Mouse (Mus musculus) stomach, embryonic 15.5 days (tissue): ENCODE data around the gene Pnpla7. TPM values are rescaled to one million over a fixed set of nuclear protein-coding genes. Genes with fewer than 3 reads are reported as not detected.
A peak's percentile ranks its signal among the peaks of the same experiment; 100 is the strongest.
"Not testable (repeated sequence)": the region's sequence is repeated elsewhere in the genome, so short reads cannot be mapped to it uniquely, and the experiment has no call there.

ENCODE experiments used
- ATAC-seq: fragments of 200-750 bp; cut with Nextera tagmentation; 2 replicates; pipeline ENCODE4 v1.8.0; 2017; ENCODE audit warnings: low read depth, moderate number of reproducible peaks, moderate TSS enrichment; ENCODE audit not compliant: insufficient read depth, low FRiP score
- H3K27ac ChIP-seq: fragments of 300-500 bp; sonication (generic); 2 replicates; pipeline ENCODE4 v1.5.1; 2015; ENCODE audit warnings: mild to moderate bottlenecking, inconsistent platforms
- H3K27me3 ChIP-seq: fragments of 300-500 bp; sonication (generic); replicated peaks from 2 replicates; pipeline ENCODE4 v1.6.1; 2015; ENCODE audit warnings: inconsistent platforms
- H3K36me3 ChIP-seq: fragments of 300-500 bp; sonication (generic); 2 replicates; pipeline ENCODE4 v1.6.1; 2015; ENCODE audit warnings: inconsistent platforms
- H3K4me1 ChIP-seq: fragments of 300-500 bp; sonication (generic); 2 replicates; pipeline ENCODE4 v1.6.1; 2015; ENCODE audit warnings: inconsistent platforms
- H3K4me2 ChIP-seq: fragments of 300-500 bp; sonication (generic); 2 replicates; pipeline ENCODE4 v1.6.1; 2015; ENCODE audit warnings: mild to moderate bottlenecking, inconsistent platforms
- H3K4me3 ChIP-seq: fragments of 300-500 bp; sonication (generic); replicated peaks from 2 replicates; pipeline ENCODE4 v1.5.1; 2015; ENCODE audit warnings: inconsistent platforms
- H3K9ac ChIP-seq: fragments of 300-500 bp; sonication (generic); 2 replicates; pipeline ENCODE4 v1.6.1; 2015; ENCODE audit warnings: inconsistent platforms
- H3K9me3 ChIP-seq: fragments of 300-500 bp; sonication (generic); 2 replicates; pipeline ENCODE4 v1.6.1; 2016; ENCODE audit warnings: inconsistent platforms
- WGBS: fragments of 180-500 bp; shearing (Covaris S2); methylation state at CpG from one replicate; pipeline ENCODE4 v1.1.7; 2015; 5-methylcytosine and 5-hydroxymethylcytosine counted together
- polyA plus RNA-seq: library from polyadenylated mRNA; unstranded; fragments of >200 nt; fragmentation: Nextera tagmentation; extraction: Ambion mirVana; gene quantifications from 2 replicates; pipeline ENCODE4 v1.2.1, GENCODE M21; 2015

Gene Pnpla7
- 8.6 TPM in 2 replicates for polyA plus RNA-seq

- H3K4me1 ChIP-seq = peaks cover 9% of the 10 kb centered on the region
- peak within 1 kb of the TSS; percentile 97 for H3K27ac ChIP-seq
- H3K4me3 ChIP-seq = peak within 1 kb of the TSS; percentile 80
- peak within 1 kb of the TSS; percentile 99 for H3K4me2 ChIP-seq
- H3K9me3 ChIP-seq = no peaks in the 10 kb centered on the region
- H3K9ac ChIP-seq = peak within 1 kb of the TSS; percentile 56
- under 1% methylated on average over 16 of the region's 16 CpGs for WGBS
- H3K27me3 ChIP-seq = no peaks in the 10 kb centered on the region
- peaks cover 15% of the 10 kb centered on the region for H3K36me3 ChIP-seq
- peak; percentile 71 for ATAC-seq
Observed at GRCm38 (mm10) chr2:24975704-24976297, at the start of gene Pnpla7. Pnpla7 (plus strand) TSS chr2:24976033.

- no peak for ATAC-seq
- WGBS = 76% methylated on average over 9 of the region's 9 CpGs
- Histone ChIP-seq H3K4me2 (no peak overlapping the region), H3K4me3 (no peak overlapping the region), H3K9me3 (no peaks in the 10 kb centered on the region), H3K9ac (no peak overlapping the region), H3K36me3 (0 out of 2 replicates have a peak, but pooled peaks cover 6% of the 10 kb centered on the region), H3K27ac (no peak overlapping the region), H3K4me1 (peaks cover 9% of the 10 kb centered on the region; the same call in 1 of the 2 replicates), H3K27me3 (no peaks in the 10 kb centered on the region)
Observed at GRCm38 (mm10) chr2:24926345-24926964, 49.4 kb upstream of the Pnpla7 start.

- 0 out of 2 replicates have a peak, but pooled peaks cover 6% of the 10 kb centered on the region for H3K36me3 ChIP-seq
- ATAC-seq = no peak
- no peak overlapping the region for H3K9ac ChIP-seq
- no peak overlapping the region for H3K4me2 ChIP-seq
- WGBS = 53% methylated on average over 7 of the region's 7 CpGs
- H3K4me1 ChIP-seq = peaks cover 9% of the 10 kb centered on the region; the same call in 1 of the 2 replicates
- H3K4me3 ChIP-seq = no peak overlapping the region
- H3K27me3 ChIP-seq = no peaks in the 10 kb centered on the region
- no peaks in the 10 kb centered on the region for H3K9me3 ChIP-seq
- peak overlapping the region; percentile 86 for H3K27ac ChIP-seq
Observed at GRCm38 (mm10) chr2:24926965-24927358, 48.9 kb upstream of the Pnpla7 start.

- ATAC-seq = peak; percentile 92
- peak overlapping the region; percentile 30; the same call in 1 of the 2 replicates for H3K4me2 ChIP-seq
- H3K9ac ChIP-seq = no peak overlapping the region
- peak overlapping the region; percentile 86 for H3K27ac ChIP-seq
- no peak overlapping the region for H3K4me3 ChIP-seq
- no peaks in the 10 kb centered on the region for H3K9me3 ChIP-seq
- H3K4me1 ChIP-seq = peaks cover 9% of the 10 kb centered on the region; the same call in 1 of the 2 replicates
- 0 out of 2 replicates have a peak, but pooled peaks cover 6% of the 10 kb centered on the region for H3K36me3 ChIP-seq
- WGBS = 57% methylated on average over 4 of the region's 4 CpGs
- no peaks in the 10 kb centered on the region for H3K27me3 ChIP-seq
Observed at GRCm38 (mm10) chr2:24927810-24928479, 47.9 kb upstream of the Pnpla7 start.

DNA sequence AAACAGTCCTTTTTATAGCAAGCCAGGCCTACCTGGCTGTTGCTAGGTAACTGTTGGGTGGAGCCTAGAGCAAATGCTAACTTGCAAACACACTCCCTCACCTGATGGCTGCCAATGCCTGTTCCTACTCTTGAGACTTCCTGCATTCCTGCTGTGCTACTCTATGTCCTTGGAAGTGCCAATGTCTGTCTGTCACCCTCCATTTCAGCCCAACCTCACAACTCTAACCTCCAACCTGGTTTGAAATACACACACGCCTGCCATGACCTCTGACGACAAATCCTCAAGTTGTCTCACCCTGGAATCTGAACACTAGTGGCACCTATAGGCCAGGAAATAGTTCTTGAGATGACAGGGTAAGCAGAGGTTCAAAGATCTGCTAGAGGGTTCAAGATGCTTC lies 46.7 kb upstream of the Pnpla7 start:
- no peak overlapping the region for H3K4me2 ChIP-seq
- no peaks in the 10 kb centered on the region for H3K27me3 ChIP-seq
- H3K9me3 ChIP-seq = no peaks in the 10 kb centered on the region
- ATAC-seq = peak; percentile 59
- WGBS = 36% methylated on average over 2 of the region's 2 CpGs
- peaks cover 15% of the 10 kb centered on the region; the same call in 1 of the 2 replicates for H3K4me1 ChIP-seq
- H3K27ac ChIP-seq = peak overlapping the region; percentile 86
- no peak overlapping the region for H3K4me3 ChIP-seq
- H3K36me3 ChIP-seq = 0 out of 2 replicates have a peak, but pooled peaks cover 6% of the 10 kb centered on the region
- no peak overlapping the region for H3K9ac ChIP-seq

- WGBS = 82% methylated on average over 5 of the region's 5 CpGs
- H3K4me1 ChIP-seq = peaks cover 19% of the 10 kb centered on the region; the same call in 1 of the 2 replicates
- no peaks in the 10 kb centered on the region for H3K9me3 ChIP-seq
- H3K36me3 ChIP-seq = 0 out of 2 replicates have a peak, but pooled peaks cover 6% of the 10 kb centered on the region
- no peak overlapping the region for H3K4me3 ChIP-seq
- ATAC-seq = no peak
- peak overlapping the region; percentile 86; the same call in 1 of the 2 replicates for H3K27ac ChIP-seq
- no peaks in the 10 kb centered on the region for H3K27me3 ChIP-seq
- no peak overlapping the region for H3K4me2 ChIP-seq
- no peak overlapping the region for H3K9ac ChIP-seq
Observed at GRCm38 (mm10) chr2:24929593-24929992, 46.2 kb upstream of the Pnpla7 start.

DNA sequence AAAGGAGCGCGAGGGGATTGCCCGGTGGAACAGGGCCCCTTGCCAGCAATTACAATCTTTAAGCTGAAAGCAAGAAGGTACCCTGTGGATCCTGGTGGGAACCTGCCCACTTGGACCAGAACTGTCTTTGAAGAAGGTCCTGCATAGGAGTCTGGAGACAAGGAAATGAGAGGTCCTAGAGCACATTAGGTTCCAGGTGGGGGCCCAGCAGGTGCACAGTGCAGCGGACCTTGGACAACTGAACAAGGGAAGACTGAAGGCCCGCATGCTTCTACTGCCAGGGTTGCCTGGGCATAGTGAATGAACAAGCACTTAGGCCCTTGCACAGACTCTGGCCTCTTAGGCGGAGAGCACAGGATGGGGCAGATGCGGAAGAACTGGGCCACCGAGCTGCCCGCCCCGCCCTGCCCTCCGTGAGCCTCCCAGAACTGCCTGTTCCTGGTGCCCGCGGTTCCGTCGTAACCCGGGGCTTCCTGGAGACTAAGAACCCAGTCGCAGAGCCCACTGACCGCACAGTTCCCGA lies 41.3 kb upstream of the Pnpla7 start:
- Histone ChIP-seq H3K36me3 (no peaks in the 10 kb centered on the region), H3K4me2 (peak overlapping the region; percentile 86), H3K4me1 (peaks cover 10% of the 10 kb centered on the region; the same call in 1 of the 2 replicates), H3K4me3 (peak overlapping the region; percentile 57), H3K27me3 (no peaks in the 10 kb centered on the region), H3K9ac (peak overlapping the region; percentile 39), H3K9me3 (no peaks in the 10 kb centered on the region), H3K27ac (peak overlapping the region; percentile 87)
- WGBS = 4% methylated on average over 19 of the region's 19 CpGs
- ATAC-seq = peak; percentile 69

DNA sequence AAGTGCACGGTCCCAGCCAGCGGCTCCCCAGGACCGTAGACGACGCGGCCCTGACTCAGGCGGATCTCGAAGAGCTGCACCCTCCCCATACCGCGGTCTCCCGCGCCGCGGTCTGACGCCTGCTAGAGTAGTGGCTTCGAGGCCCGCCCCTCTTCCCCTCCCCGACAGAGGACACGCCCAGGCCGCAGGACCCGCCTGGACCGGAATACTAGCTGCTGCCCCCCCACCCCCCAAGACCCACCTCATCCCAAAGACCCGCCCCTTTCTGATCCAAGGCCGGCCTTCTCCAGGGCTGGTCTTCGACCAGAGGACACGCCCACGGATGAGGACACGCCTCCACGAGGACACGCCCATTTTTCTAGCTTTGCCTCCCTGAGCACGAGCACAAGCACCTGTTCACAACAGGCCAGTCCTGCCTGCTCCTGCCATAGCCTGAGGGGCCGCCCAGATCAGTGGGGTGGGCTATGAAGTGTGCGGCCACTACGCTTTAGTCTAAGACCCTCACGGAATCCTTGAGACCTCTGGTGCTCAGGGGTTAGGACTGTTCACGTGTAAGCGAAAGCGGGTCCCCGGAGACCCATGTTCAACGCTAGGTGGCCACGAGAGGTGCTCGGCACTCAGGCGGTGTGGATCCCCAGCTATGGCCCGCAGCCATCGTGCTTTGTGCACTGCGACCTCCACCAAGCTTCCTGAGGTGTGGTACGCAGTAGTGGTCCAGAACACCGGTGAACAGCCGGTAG lies 40.6 kb upstream of the Pnpla7 start, which contains the start of gene Arrdc1:
Gene Arrdc1 (minus strand): TSS at position 196 of the 740 bp plus-strand sequence.
- Histone ChIP-seq H3K27ac (peak within 1 kb of the TSS; percentile 87), H3K9ac (peak within 1 kb of the TSS; percentile 39), H3K4me2 (peak within 1 kb of the TSS; percentile 86), H3K9me3 (no peaks in the 10 kb centered on the region), H3K4me3 (peak within 1 kb of the TSS; percentile 57), H3K27me3 (no peaks in the 10 kb centered on the region), H3K4me1 (peaks cover 10% of the 10 kb centered on the region; the same call in 1 of the 2 replicates), H3K36me3 (no peaks in the 10 kb centered on the region)
- peak; percentile 95 for ATAC-seq
- under 1% methylated on average over 49 of the region's 49 CpGs for WGBS

DNA sequence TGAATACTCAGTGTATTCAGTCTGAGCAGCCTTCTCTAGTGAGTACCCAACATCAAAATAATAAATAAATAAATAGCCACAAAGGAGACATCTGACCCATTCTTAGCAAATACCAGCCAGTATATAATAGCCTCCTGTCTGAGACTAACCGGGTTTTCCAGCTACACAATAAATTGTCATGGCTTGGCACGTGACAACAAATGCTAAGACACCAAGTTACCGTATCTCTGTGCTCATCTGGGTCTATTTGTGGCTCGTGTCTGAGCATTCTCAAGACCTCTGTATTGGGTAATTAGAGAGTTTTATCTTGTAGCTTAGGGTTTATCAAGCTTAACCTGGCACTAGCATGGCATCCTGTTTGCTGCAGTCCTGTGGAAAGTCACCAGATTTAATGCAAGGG lies 33.7 kb upstream of the Pnpla7 start:
- H3K9me3 ChIP-seq = no peaks in the 10 kb centered on the region
- no peak for ATAC-seq
- no peak overlapping the region for H3K9ac ChIP-seq
- H3K4me2 ChIP-seq = no peak overlapping the region
- no peaks in the 10 kb centered on the region for H3K4me1 ChIP-seq
- no peak overlapping the region for H3K27ac ChIP-seq
- no peaks in the 10 kb centered on the region for H3K27me3 ChIP-seq
- no peak overlapping the region for H3K4me3 ChIP-seq
- 64% methylated on average over 4 of the region's 4 CpGs for WGBS
- H3K36me3 ChIP-seq = no peaks in the 10 kb centered on the region

- not testable (repeated sequence) for H3K36me3 ChIP-seq, H3K9me3 ChIP-seq, H3K4me2 ChIP-seq, H3K9ac ChIP-seq, H3K27me3 ChIP-seq, ATAC-seq, H3K27ac ChIP-seq, H3K4me3 ChIP-seq, H3K4me1 ChIP-seq
- 32% methylated on average over 2 of the region's 2 CpGs for WGBS
Observed at GRCm38 (mm10) chr2:24944304-24944703, 31.5 kb upstream of the Pnpla7 start.
